In genomic region chr8:46953472-46953871, GRCm38 (mm10) we compare ENCODE assay signal across 9 mouse cellular contexts. TPM values are rescaled to one million over a fixed set of nuclear protein-coding genes. Genes with fewer than 3 reads are reported as not detected.
A peak's percentile ranks its signal among the peaks of the same experiment; 100 is the strongest.
DNase-seq lines count a peak whose midpoint lies in the region; ATAC-seq lines count a peak whose summit lies in the region.
"Had no signal": no experiment of that assay in that cellular context is flagged by ENCODE, and none has a peak within 500 bp of the region (broad histone marks: within the 10 kb centered on the region; RNA-seq: fewer than 3 reads in every experiment).

No protein-coding gene starts in this region.

- H3K36me3 ChIP-seq in intestine, embryonic 14.5 days (ENCODE audit: control insufficient read depth, insufficient read depth, low read length) = no peaks in the 10 kb centered on the region
- H3K36me3 ChIP-seq in intestine, embryonic 16.5 days (ENCODE audit: control insufficient read depth, insufficient read depth, low read length) = no peaks in the 10 kb centered on the region
- H3K36me3 ChIP-seq in forebrain, embryonic 12.5 days (replicated peaks) = no peaks in the 10 kb centered on the region
- H3K36me3 ChIP-seq in limb, embryonic 11.5 days (ENCODE audit: control insufficient read depth, insufficient read depth, low read length) = no peaks in the 10 kb centered on the region
- H3K36me3 ChIP-seq: liver, embryonic 15.5 days had no signal

- DNase-seq in intestine, embryonic 14.5 days (ENCODE audit: low spot score) = peak; percentile 95
- peak; percentile 47 for DNase-seq in c-Kit-negative CD71-positive TER-119-positive erythroid progenitor cells, embryonic 14.5 days (ENCODE audit: low read depth, low spot score)
- DNase-seq in hindlimb bud, embryonic 11.5 days (ENCODE audit: extremely low spot score, low read depth, low spot score) = peak; percentile 79
- peak; percentile 90 for DNase-seq in limb, embryonic 11.5 days (ENCODE audit: low spot score)
- DNase-seq in natural killer cell, adult 2 months (ENCODE audit: low spot score in 2 of 2) = peak; percentile 59 to 78
- peak; percentile 40 to 60 for DNase-seq in spleen, postnatal 14 days (ENCODE audit: low spot score in 2 of 2)

- no peak overlapping the region for H3K9ac ChIP-seq in intestine, embryonic 14.5 days (ENCODE audit: low read length)
- H3K9ac ChIP-seq in intestine, embryonic 16.5 days (ENCODE audit: low read depth, low read length) = no peak overlapping the region
- no peak overlapping the region for H3K9ac ChIP-seq in forebrain, embryonic 12.5 days
- H3K9ac ChIP-seq in limb, embryonic 11.5 days (ENCODE audit: low read length) = no peak overlapping the region
- H3K9ac ChIP-seq: liver, embryonic 15.5 days had no signal

- H3K4me3 ChIP-seq in intestine, embryonic 14.5 days (ENCODE audit: low read depth, low read length) = no peak overlapping the region
- no peak overlapping the region for H3K4me3 ChIP-seq in intestine, embryonic 16.5 days (ENCODE audit: low read length)
- H3K4me3 ChIP-seq in forebrain, embryonic 12.5 days (replicated peaks) = no peak overlapping the region
- no peak overlapping the region for H3K4me3 ChIP-seq in limb, embryonic 11.5 days (ENCODE audit: low read depth, low read length)
- H3K4me3 ChIP-seq: liver, embryonic 15.5 days had no signal

- H3K27me3 ChIP-seq in intestine, embryonic 14.5 days (replicated peaks; ENCODE audit: control insufficient read depth, insufficient read depth, low read length) = no peaks in the 10 kb centered on the region
- H3K27me3 ChIP-seq in intestine, embryonic 16.5 days (replicated peaks; ENCODE audit: control insufficient read depth, insufficient read depth, low read length) = no peaks in the 10 kb centered on the region
- H3K27me3 ChIP-seq in forebrain, embryonic 12.5 days = no peaks in the 10 kb centered on the region
- no peaks in the 10 kb centered on the region for H3K27me3 ChIP-seq in limb, embryonic 11.5 days (ENCODE audit: control insufficient read depth, insufficient read depth, low read length)
- H3K27me3 ChIP-seq: liver, embryonic 15.5 days had no signal

- H3K4me2 ChIP-seq in intestine, embryonic 14.5 days (ENCODE audit: low read length) = no peak overlapping the region
- H3K4me2 ChIP-seq in intestine, embryonic 16.5 days (ENCODE audit: low read depth, low read length) = no peak overlapping the region
- H3K4me2 ChIP-seq in forebrain, embryonic 12.5 days = no peak overlapping the region
- no peak overlapping the region for H3K4me2 ChIP-seq in limb, embryonic 11.5 days (ENCODE audit: low read depth, severe bottlenecking)
- H3K4me2 ChIP-seq: liver, embryonic 15.5 days had no signal

- H3K9me3 ChIP-seq in intestine, embryonic 14.5 days (ENCODE audit: control insufficient read depth, low read length) = no peaks in the 10 kb centered on the region
- no peaks in the 10 kb centered on the region for H3K9me3 ChIP-seq in intestine, embryonic 16.5 days (ENCODE audit: control insufficient read depth, low read length)
- no peaks in the 10 kb centered on the region for H3K9me3 ChIP-seq in forebrain, embryonic 12.5 days
- no peaks in the 10 kb centered on the region for H3K9me3 ChIP-seq in limb, embryonic 11.5 days (ENCODE audit: control insufficient read depth, low read length)
- H3K9me3 ChIP-seq: liver, embryonic 15.5 days had no signal

- H3K4me1 ChIP-seq in intestine, embryonic 14.5 days (replicated peaks; ENCODE audit: control insufficient read depth, insufficient read depth, low read length) = no peaks in the 10 kb centered on the region
- H3K4me1 ChIP-seq in intestine, embryonic 16.5 days (ENCODE audit: control insufficient read depth, insufficient read depth, low read length) = no peaks in the 10 kb centered on the region
- no peaks in the 10 kb centered on the region; the same call in 1 of the 2 replicates for H3K4me1 ChIP-seq in forebrain, embryonic 12.5 days
- H3K4me1 ChIP-seq in limb, embryonic 11.5 days (ENCODE audit: control insufficient read depth, insufficient read depth, low read length) = no peaks in the 10 kb centered on the region
- H3K4me1 ChIP-seq: liver, embryonic 15.5 days had no signal

- ATAC-seq in intestine, embryonic 14.5 days (replicated peaks; ENCODE audit: low FRiP score, low TSS enrichment, low read depth) = no peak
- no peak for ATAC-seq in intestine, embryonic 16.5 days
- ATAC-seq in forebrain, embryonic 12.5 days (ENCODE audit: low FRiP score) = 0 out of 2 replicates have a peak, but pooled peaks have one; percentile 44
- no peak for ATAC-seq in limb, embryonic 11.5 days (ENCODE audit: insufficient number of reproducible peaks, low FRiP score, low TSS enrichment, low read depth)

- no peak overlapping the region for H3K27ac ChIP-seq in intestine, embryonic 14.5 days (ENCODE audit: low read depth)
- H3K27ac ChIP-seq in intestine, embryonic 16.5 days (ENCODE audit: low read length) = no peak overlapping the region
- no peak overlapping the region for H3K27ac ChIP-seq in forebrain, embryonic 12.5 days
- H3K27ac ChIP-seq in limb, embryonic 11.5 days (replicated peaks; ENCODE audit: low read depth, low read length) = no peak overlapping the region
- H3K27ac ChIP-seq: liver, embryonic 15.5 days had no signal

- 19% methylated on average over 7 of the region's 7 CpGs for WGBS in intestine, embryonic 14.5 days
- WGBS in intestine, embryonic 16.5 days = 18% methylated on average over 7 of the region's 7 CpGs
- 25% methylated on average over 7 of the region's 7 CpGs for WGBS in forebrain, embryonic 12.5 days
- WGBS in limb, embryonic 11.5 days = 24% methylated on average over 7 of the region's 7 CpGs

RNA-seq across cellular contexts. Expression of gene Enpp6, which starts 33.2 kb away (rescaled TPM):
- polyA plus RNA-seq in intestine, embryonic 14.5 days (2014; fragmentation: Nextera tagmentation; extraction: Ambion mirVana) = 0.13 and 0.23 TPM in 2 replicates
- 0.15 and 0.21 TPM in 2 replicates for polyA plus RNA-seq in intestine, embryonic 16.5 days (2015; fragmentation: Nextera tagmentation; extraction: Ambion mirVana)
- polyA plus RNA-seq in forebrain, embryonic 12.5 days (2016; fragmentation: Nextera tagmentation; extraction: Ambion mirVana) = 0.14 and 0.24 TPM in 2 replicates
- 0.26 and 0.77 TPM in 2 replicates for polyA plus RNA-seq in limb, embryonic 11.5 days (2014; fragmentation: Nextera tagmentation; extraction: Ambion mirVana)
